Mouse (Mus musculus) limb, embryonic 14.5 days (tissue): ENCODE results near the gene Casc4. TPM values are rescaled to one million over a fixed set of nuclear protein-coding genes. Genes with fewer than 3 reads are reported as not detected.

Experiments used
- ATAC-seq: fragments of 200-750 bp; cut with Nextera tagmentation; 2 replicates; pipeline ENCODE4 v1.8.0; 2017; ENCODE audit warnings: low read depth, moderate number of reproducible peaks, moderate TSS enrichment; ENCODE audit not compliant: low FRiP score
- DNase-seq: peaks from one replicate; pipeline ENCODE4 v3.0.0-alpha.2; 2015; ENCODE audit warnings: low spot score
- H3K27ac ChIP-seq: fragments of 300-500 bp; sonication (generic); replicated peaks from 2 replicates; pipeline ENCODE4 v1.5.1; 2014; ENCODE audit warnings: low read depth, mild to moderate bottlenecking, low read length, moderate library complexity, mixed read lengths
- H3K27me3 ChIP-seq: fragments of 300-500 bp; sonication (generic); 2 replicates; pipeline ENCODE4 v1.6.1; 2014; ENCODE audit warnings: low read length, mixed read lengths; ENCODE audit not compliant: control insufficient read depth, insufficient read depth
- H3K36me3 ChIP-seq: fragments of 300-500 bp; sonication (generic); 2 replicates; pipeline ENCODE4 v1.6.1; 2014; ENCODE audit warnings: mild to moderate bottlenecking, low read length, moderate library complexity, mixed read lengths; ENCODE audit not compliant: control insufficient read depth, insufficient read depth
- H3K4me1 ChIP-seq: fragments of 300-500 bp; sonication (generic); 2 replicates; pipeline ENCODE4 v1.6.1; 2014; ENCODE audit warnings: antibody characterized with exemption, low read length, mixed read lengths; ENCODE audit not compliant: control insufficient read depth, insufficient read depth
- H3K4me2 ChIP-seq: fragments of 300-500 bp; sonication (generic); replicated peaks from 2 replicates; pipeline ENCODE4 v1.6.1; 2014; ENCODE audit warnings: low read depth, mild to moderate bottlenecking, low read length, moderate library complexity; ENCODE audit not compliant: severe bottlenecking
- H3K4me3 ChIP-seq: fragments of 300-500 bp; sonication (generic); replicated peaks from 2 replicates; pipeline ENCODE4 v1.5.1; 2014; ENCODE audit warnings: low read length
- H3K9ac ChIP-seq: fragments of 300-500 bp; sonication (generic); 2 replicates; pipeline ENCODE4 v1.6.1; 2014; ENCODE audit warnings: mild to moderate bottlenecking, low read depth, low read length, moderate library complexity; ENCODE audit not compliant: severe bottlenecking
- H3K9me3 ChIP-seq: fragments of 300-500 bp; sonication (generic); 2 replicates; pipeline ENCODE4 v1.6.1; 2016; ENCODE audit warnings: low read length; ENCODE audit not compliant: control insufficient read depth
- POLR2A ChIP-seq: fragments of 200-500 bp; IDR thresholded peaks from 2 replicates; pipeline ENCODE4 v1.8.0; 2012; ENCODE audit warnings: inconsistent platforms, mild to moderate bottlenecking, moderate library complexity, borderline replicate concordance; ENCODE audit not compliant: insufficient read depth, insufficient read length; ENCODE audit errors: extremely low read depth
- WGBS: fragments of 180-500 bp; shearing (Covaris S2); extraction: QIAGEN DNeasy Blood & Tissue Kit; methylation state at CpG from one replicate; pipeline ENCODE4 v1.1.7; 2014; 5-methylcytosine and 5-hydroxymethylcytosine counted together
- polyA plus RNA-seq, 2 experiments: library from polyadenylated mRNA; depleted of rRNA in 1 of 2; stranded (reverse) in 1 of 2; unstranded in 1 of 2; fragments of >200 nt; fragmentation: Nextera tagmentation in 1 of 2; extraction: Ambion mirVana in 1 of 2; gene quantifications; 2 replicates each; pipeline versions ENCODE4 v1.2.1 to v1.2.3; 2012 to 2014

The Casc4 gene
- polyA plus RNA-seq, 2 experiments: 22.7 to 24.9 TPM

DNA sequence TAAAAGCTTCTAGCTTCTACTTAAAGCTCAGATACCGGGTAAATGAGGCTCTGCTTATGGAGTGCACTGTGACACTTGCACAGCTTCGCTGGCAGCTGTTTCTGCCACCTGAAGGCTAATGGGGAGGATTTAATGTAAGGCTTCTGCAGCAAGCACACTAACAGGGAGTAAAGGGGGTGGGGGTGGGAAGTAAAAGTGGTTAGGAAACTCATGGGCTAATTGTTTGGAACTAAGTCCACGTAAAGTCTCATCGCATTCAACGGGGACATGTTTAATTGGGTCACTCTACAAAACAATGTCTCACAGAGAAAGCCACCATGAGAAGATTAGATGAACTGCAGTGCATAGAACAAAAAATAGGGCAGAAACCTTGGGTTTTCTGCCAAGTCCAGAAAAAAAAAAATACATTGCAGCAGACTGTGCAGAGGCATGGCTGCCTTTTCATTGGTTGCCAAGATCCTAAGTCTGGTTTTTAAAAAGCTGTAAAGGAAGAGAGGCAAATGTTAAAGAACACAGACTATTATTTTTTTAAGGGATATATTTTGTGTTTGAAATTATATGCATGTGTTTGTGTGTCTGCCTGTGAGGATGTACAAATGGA lies 7.3 kb upstream of the Casc4 start:
- no peaks in the 10 kb centered on the region for H3K4me1 ChIP-seq
- TF ChIP-seq POLR2A: no peak
- WGBS: 48% methylated on average over 5 of the region's 5 CpGs
- no peak overlapping the region for H3K27ac ChIP-seq
- DNase-seq (no peak), ATAC-seq (no peak)
- no peak overlapping the region for H3K9ac ChIP-seq
- no peak overlapping the region for H3K4me2 ChIP-seq
- H3K36me3 ChIP-seq: no peaks in the 10 kb centered on the region
- no peak overlapping the region for H3K4me3 ChIP-seq
- H3K27me3 ChIP-seq: no peaks in the 10 kb centered on the region
- H3K9me3 ChIP-seq: no peaks in the 10 kb centered on the region

- Histone ChIP-seq H3K4me3 (peak overlapping the region; percentile 90), H3K4me1 (peaks cover 6% of the 10 kb centered on the region; the same call in 1 of the 2 replicates), H3K9me3 (no peaks in the 10 kb centered on the region), H3K27me3 (no peaks in the 10 kb centered on the region), H3K9ac (peak overlapping the region; percentile 84), H3K27ac (peak overlapping the region; percentile 71), H3K36me3 (no peaks in the 10 kb centered on the region), H3K4me2 (peak overlapping the region; percentile 73)
- no peak for TF ChIP-seq POLR2A
- 3% methylated on average over 18 of the region's 18 CpGs for WGBS
- peak; percentile 65 for DNase-seq
- ATAC-seq: peak; percentile 14; the same call in 1 of the 2 replicates
Observed at GRCm38 (mm10) chr2:121866071-121866601, 634 bp upstream of the Casc4 start.

- Histone ChIP-seq H3K9me3 (no peaks in the 10 kb centered on the region), H3K36me3 (no peaks in the 10 kb centered on the region), H3K9ac (peak overlapping the region; percentile 84), H3K27ac (peak overlapping the region; percentile 71), H3K4me3 (peak overlapping the region; percentile 90), H3K27me3 (no peaks in the 10 kb centered on the region), H3K4me1 (peaks cover 6% of the 10 kb centered on the region; the same call in 1 of the 2 replicates), H3K4me2 (peak overlapping the region; percentile 73)
- no peak for TF ChIP-seq POLR2A
- ATAC-seq (no peak; the same call in 1 of the 2 replicates), DNase-seq (peak; percentile 7)
- WGBS: under 1% methylated on average over 47 of the region's 63 CpGs
Observed at GRCm38 (mm10) chr2:121867051-121867928, 520 bp downstream of the Casc4 start.

DNA sequence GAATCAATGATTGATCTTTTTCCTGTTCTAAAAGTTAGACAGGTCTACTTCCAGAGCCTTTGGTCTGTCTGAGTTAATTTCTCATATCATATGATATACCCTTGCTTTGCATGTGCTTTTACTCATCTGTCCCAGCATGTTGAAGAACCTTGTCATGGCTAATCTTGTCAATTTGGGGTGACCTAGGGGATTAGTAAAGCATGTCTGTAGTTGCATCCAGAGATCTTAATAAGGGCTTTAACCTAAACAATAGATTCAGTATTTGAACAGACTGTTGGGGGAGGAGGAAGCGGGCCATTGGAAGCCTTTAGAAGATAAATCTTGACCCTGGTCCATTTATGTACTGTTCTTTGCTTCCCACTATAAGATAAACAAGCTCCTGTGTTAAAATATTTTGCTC lies 12.7 kb downstream of the Casc4 start:
- no peak overlapping the region for H3K9ac ChIP-seq
- ATAC-seq (no peak), DNase-seq (no peak)
- no peak overlapping the region for H3K27ac ChIP-seq
- H3K4me2 ChIP-seq: no peak overlapping the region
- no peaks in the 10 kb centered on the region for H3K36me3 ChIP-seq
- WGBS: 100% methylated on average over 1 of the region's 1 CpGs
- no peak overlapping the region for H3K4me3 ChIP-seq
- H3K9me3 ChIP-seq: no peaks in the 10 kb centered on the region
- H3K27me3 ChIP-seq: no peaks in the 10 kb centered on the region
- no peaks in the 10 kb centered on the region for H3K4me1 ChIP-seq
- TF ChIP-seq POLR2A: no peak

GRCm38 (mm10) chr2:121885509-121886106 lies 18.8 kb downstream of the Casc4 start:
- Histone ChIP-seq H3K4me3 (no peak overlapping the region), H3K4me2 (no peak overlapping the region), H3K9ac (no peak overlapping the region), H3K36me3 (no peaks in the 10 kb centered on the region), H3K27me3 (no peaks in the 10 kb centered on the region), H3K9me3 (no peaks in the 10 kb centered on the region), H3K27ac (no peak overlapping the region), H3K4me1 (no peaks in the 10 kb centered on the region)
- 67% methylated on average over 1 of the region's 1 CpGs for WGBS
- ATAC-seq (no peak), DNase-seq (no peak)
- no peak for TF ChIP-seq POLR2A
